ENCODE assay signal across 20 mouse cellular contexts in genomic region chr16:87777373-87777772, GRCm38 (mm10).
DNase-seq lines count a peak whose midpoint lies in the region; ATAC-seq and TF ChIP-seq lines count a peak whose summit lies in the region.
"Had no signal": no experiment of that assay in that cellular context is flagged by ENCODE, and none has a peak within 500 bp of the region (broad histone marks: within the 10 kb centered on the region; RNA-seq: fewer than 3 reads in every experiment).

No protein-coding gene starts in this region.

- peak; percentile 73 for ATAC-seq in megakaryocyte progenitor cell, adult 5-6 weeks (replicated peaks; ENCODE audit: poor library complexity)
- ATAC-seq: forebrain, embryonic 15.5 days; hindbrain, postnatal 0 days had no signal

- no peak for TF ChIP-seq POLR2A in kidney, adult 2 months (IDR thresholded peaks at IDR 0.05; ENCODE audit: low read depth, low read length)

- no peaks in the 10 kb centered on the region for H3K27me3 ChIP-seq in kidney, adult 2 months (replicated peaks; ENCODE audit: control insufficient read depth, insufficient read depth, low read length)
- H3K27me3 ChIP-seq: embryonic facial prominence, embryonic 12.5 days; forebrain, embryonic 15.5 days; heart, embryonic 15.5 days; hindbrain, embryonic 13.5 days had no signal

- no peak for TF ChIP-seq CTCF in kidney, adult 2 months (conservative IDR thresholded peaks at IDR 0.05; ENCODE audit: insufficient read depth, insufficient read length, low read depth, low read length)

- H3K27ac ChIP-seq in kidney, adult 2 months (ENCODE audit: insufficient read depth, low read depth, low read length), result no peak overlapping the region
- H3K27ac ChIP-seq: embryonic facial prominence, embryonic 12.5 days; forebrain, embryonic 15.5 days; heart, adult 2 months; heart, embryonic 15.5 days; hindbrain, embryonic 13.5 days; hindbrain, postnatal 0 days had no signal

- WGBS in kidney, adult 2 months, result 83% methylated on average over 4 of the region's 4 CpGs

- no peak overlapping the region for H3K4me3 ChIP-seq in kidney, adult 2 months (ENCODE audit: insufficient read depth, low read depth, low read length)
- H3K4me3 ChIP-seq: embryonic facial prominence, embryonic 12.5 days; forebrain, embryonic 15.5 days; heart, adult 2 months; heart, embryonic 15.5 days; hindbrain, embryonic 13.5 days had no signal

- H3K36me3 ChIP-seq in kidney, adult 2 months (ENCODE audit: control insufficient read depth, insufficient read depth, low read length), result no peaks in the 10 kb centered on the region
- H3K36me3 ChIP-seq: embryonic facial prominence, embryonic 12.5 days; forebrain, embryonic 15.5 days; G1E; heart, embryonic 15.5 days; hindbrain, embryonic 13.5 days had no signal

- DNase-seq in thymus, postnatal 25 days, result peak; percentile 20
- DNase-seq in thymus, adult 18-20 months, result no peak
- peak; percentile 59 for DNase-seq in T-cell, adult 2 months (ENCODE audit: low spot score)
- DNase-seq in kidney, adult 2 months, result no peak
- no peak for DNase-seq in right cerebral cortex, postnatal 4 days
- DNase-seq: adrenal gland, postnatal 10 days; B cell, adult 2 months; cerebellum, adult 11 months; cerebellum, adult 8-10 months; cerebellum, postnatal 14 days; gastrocnemius, postnatal 10 days; heart, adult 2 months; heart, postnatal 14 days had no signal

- H3K4me1 ChIP-seq in kidney, adult 2 months (ENCODE audit: control insufficient read depth, insufficient read depth, low read length), result peaks cover 2% of the 10 kb centered on the region; the same call in 1 of the 2 replicates
- H3K4me1 ChIP-seq: embryonic facial prominence, embryonic 12.5 days; forebrain, embryonic 15.5 days; heart, embryonic 15.5 days; hindbrain, embryonic 13.5 days had no signal

Comparison
In these comparisons a context has a peak if more than half of its experiments do, and no peak if none do; other contexts are left out.
1. DNase-seq: peak in thymus, postnatal 25 days (single experiment) and T-cell, adult 2 months (single experiment); none in thymus, adult 18-20 months (0 of 2), kidney, adult 2 months (single experiment) and right cerebral cortex, postnatal 4 days (single experiment).